Mouse (Mus musculus) cortical plate, adult 2 months (tissue): ENCODE results near the gene Gbp4.

Experiments used
- CTCF ChIP-seq: fragments of 200-500 bp; IDR thresholded peaks from 2 replicates; pipeline ENCODE4 v1.5.1; 2011; ENCODE audit warnings: mild to moderate bottlenecking, control low read depth, low read length; ENCODE audit not compliant: insufficient read depth; ENCODE audit errors: extremely low read depth
- POLR2A ChIP-seq: fragments of 200-500 bp; IDR thresholded peaks from 2 replicates; pipeline ENCODE4 v1.6.1; 2011; ENCODE audit warnings: mild to moderate bottlenecking, low read length, control low read depth; ENCODE audit not compliant: insufficient read depth; ENCODE audit errors: extremely low read depth

- TF ChIP-seq POLR2A (no peak), CTCF (no peak)
Measured at GRCm38 (mm10) chr5:105154049-105154448, 14.7 kb upstream of the Gbp4 start.
